Mouse (Mus musculus) ovary, postnatal 14 days (tissue): ENCODE measurements at regions not wholly inside any gene's neighbourhood (a gene's known extent, or its start where the extent isn't known, plus 50 kb on each side); places are given as distances from the start of the nearest gene placed in this dataset.
A peak's percentile ranks its signal among the peaks of the same experiment; 100 is the strongest.
"Not testable (repeated sequence)": the region's sequence is repeated elsewhere in the genome, so short reads cannot be mapped to it uniquely, and the experiment has no call there.

Experiments
- DNase-seq: peaks from one replicate; pipeline ENCODE4 v3.0.0; 2022; ENCODE audit warnings: low spot score

GRCm38 (mm10) chr5:40177982-40178748 lies 422.9 kb upstream of the Hs3st1 start:
- DNase-seq: no peak

- DNase-seq: no peak
Measured at GRCm38 (mm10) chr5:40136740-40137285, 381.5 kb upstream of the Hs3st1 start.

- no peak for DNase-seq
Measured at GRCm38 (mm10) chr5:40124337-40124736, 369.1 kb upstream of the Hs3st1 start.

- no peak for DNase-seq
Measured at GRCm38 (mm10) chr5:40116849-40117248, 361.6 kb upstream of the Hs3st1 start.

- DNase-seq: not testable (repeated sequence)
Measured at GRCm38 (mm10) chr5:40089576-40089975, 334.3 kb upstream of the Hs3st1 start.

- DNase-seq: no peak
Measured at GRCm38 (mm10) chr5:40045288-40045687, 290.0 kb upstream of the Hs3st1 start.

- no peak for DNase-seq
Measured at GRCm38 (mm10) chr5:40034452-40034851, 279.2 kb upstream of the Hs3st1 start.

- no peak for DNase-seq
Measured at GRCm38 (mm10) chr5:40033686-40034085, 278.4 kb upstream of the Hs3st1 start.

GRCm38 (mm10) chr5:40030261-40030660 lies 275.0 kb upstream of the Hs3st1 start:
- no peak for DNase-seq

GRCm38 (mm10) chr5:40015946-40016345 lies 260.7 kb upstream of the Hs3st1 start:
- no peak for DNase-seq

- DNase-seq: no peak
Measured at GRCm38 (mm10) chr5:39988039-39988438, 232.8 kb upstream of the Hs3st1 start.

- no peak for DNase-seq
Measured at GRCm38 (mm10) chr5:39964371-39964770, 209.1 kb upstream of the Hs3st1 start.

GRCm38 (mm10) chr5:39960981-39961380 lies 205.7 kb upstream of the Hs3st1 start:
- peak; percentile 18 for DNase-seq

- DNase-seq: no peak
Measured at GRCm38 (mm10) chr5:39935564-39935963, 180.3 kb upstream of the Hs3st1 start.

- DNase-seq: no peak
Measured at GRCm38 (mm10) chr5:39931890-39932289, 176.6 kb upstream of the Hs3st1 start.

GRCm38 (mm10) chr5:39909369-39909768 lies 154.1 kb upstream of the Hs3st1 start:
- DNase-seq: no peak

GRCm38 (mm10) chr5:39871723-39872085 lies 116.4 kb upstream of the Hs3st1 start:
- no peak for DNase-seq

- no peak for DNase-seq
Measured at GRCm38 (mm10) chr5:39870835-39871722, 115.8 kb upstream of the Hs3st1 start.

GRCm38 (mm10) chr5:39857192-39857591 lies 101.9 kb upstream of the Hs3st1 start:
- no peak for DNase-seq

- no peak for DNase-seq
Measured at GRCm38 (mm10) chr5:39856616-39857156, 101.4 kb upstream of the Hs3st1 start.

- no peak for DNase-seq
Measured at GRCm38 (mm10) chr5:39855685-39856615, 100.7 kb upstream of the Hs3st1 start.
